Mouse (Mus musculus) hindbrain, embryonic 13.5 days (tissue): ENCODE data around the gene Vps18. TPM values are rescaled to one million over a fixed set of nuclear protein-coding genes. Genes with fewer than 3 reads are reported as not detected.

Experiments used
- ATAC-seq: fragments of 200-750 bp; cut with Nextera tagmentation; 2 replicates; pipeline ENCODE4 v1.8.0; 2017; ENCODE audit warnings: moderate TSS enrichment; ENCODE audit not compliant: low FRiP score
- H3K27ac ChIP-seq: fragments of 300-500 bp; sonication (generic); 2 replicates; pipeline ENCODE4 v1.5.1; 2015; ENCODE audit warnings: inconsistent platforms, mild to moderate bottlenecking, moderate library complexity
- H3K27me3 ChIP-seq: fragments of 300-500 bp; sonication (generic); 2 replicates; pipeline ENCODE4 v1.6.1; 2015; ENCODE audit warnings: mild to moderate bottlenecking, inconsistent platforms
- H3K36me3 ChIP-seq: fragments of 300-500 bp; sonication (generic); 2 replicates; pipeline ENCODE4 v1.6.1; 2015; ENCODE audit warnings: mild to moderate bottlenecking, inconsistent platforms
- H3K4me1 ChIP-seq: fragments of 300-500 bp; sonication (generic); replicated peaks from 2 replicates; pipeline ENCODE4 v1.6.1; 2015; ENCODE audit warnings: inconsistent platforms
- H3K4me2 ChIP-seq: fragments of 300-500 bp; sonication (generic); 2 replicates; pipeline ENCODE4 v1.6.1; 2015; ENCODE audit warnings: inconsistent platforms, mild to moderate bottlenecking, moderate library complexity
- H3K4me3 ChIP-seq: fragments of 300-500 bp; sonication (generic); 2 replicates; pipeline ENCODE4 v1.5.1; 2015; ENCODE audit warnings: mild to moderate bottlenecking, inconsistent platforms
- H3K9ac ChIP-seq: fragments of 300-500 bp; sonication (generic); 2 replicates; pipeline ENCODE4 v1.6.1; 2015; ENCODE audit warnings: mild to moderate bottlenecking, inconsistent platforms
- H3K9me3 ChIP-seq: fragments of 300-500 bp; sonication (generic); 2 replicates; pipeline ENCODE4 v1.6.1; 2016; ENCODE audit warnings: inconsistent platforms
- WGBS: fragments of 180-500 bp; shearing (Covaris S2); methylation state at CpG from one replicate; pipeline ENCODE4 v1.1.7; 2015; 5-methylcytosine and 5-hydroxymethylcytosine counted together
- polyA plus RNA-seq: library from polyadenylated mRNA; unstranded; fragments of >200 nt; fragmentation: Nextera tagmentation; extraction: Ambion mirVana; gene quantifications from 2 replicates; pipeline ENCODE4 v1.2.1, GENCODE M21; 2015

Gene Vps18
- polyA plus RNA-seq, 1 experiment from 2014 or later: 26.0 TPM

DNA sequence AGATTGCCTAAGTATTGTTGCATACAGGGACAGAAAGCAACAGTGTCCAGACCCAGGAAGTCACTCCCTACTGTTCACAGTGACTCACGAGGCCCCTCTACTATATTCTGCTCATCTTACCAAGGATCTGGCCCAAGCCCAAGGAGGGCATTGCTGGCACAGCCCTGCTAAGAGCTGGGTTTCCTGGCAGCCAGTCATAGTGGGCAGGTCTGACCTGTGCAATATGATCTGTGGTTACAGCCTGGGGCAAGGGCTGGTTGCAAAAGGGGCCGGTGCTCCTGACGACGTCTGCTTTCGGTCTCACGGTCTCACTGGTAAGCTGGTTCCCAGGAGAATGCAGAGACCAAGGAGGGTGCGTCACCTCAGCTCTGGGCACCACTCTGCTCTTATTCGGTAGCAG lies 25.6 kb upstream of the Vps18 start:
- Histone ChIP-seq H3K27me3 (peaks cover 11% of the 10 kb centered on the region; the same call in 1 of the 2 replicates), H3K27ac (no peak overlapping the region), H3K4me1 (peaks cover 9% of the 10 kb centered on the region; the same call in 1 of the 2 replicates), H3K4me3 (no peak overlapping the region), H3K9ac (no peak overlapping the region), H3K9me3 (no peaks in the 10 kb centered on the region), H3K4me2 (no peak overlapping the region), H3K36me3 (no peaks in the 10 kb centered on the region)
- WGBS: 44% methylated on average over 8 of the region's 8 CpGs
- ATAC-seq: 0 out of 2 replicates have a peak, but pooled peaks have one; percentile 39

DNA sequence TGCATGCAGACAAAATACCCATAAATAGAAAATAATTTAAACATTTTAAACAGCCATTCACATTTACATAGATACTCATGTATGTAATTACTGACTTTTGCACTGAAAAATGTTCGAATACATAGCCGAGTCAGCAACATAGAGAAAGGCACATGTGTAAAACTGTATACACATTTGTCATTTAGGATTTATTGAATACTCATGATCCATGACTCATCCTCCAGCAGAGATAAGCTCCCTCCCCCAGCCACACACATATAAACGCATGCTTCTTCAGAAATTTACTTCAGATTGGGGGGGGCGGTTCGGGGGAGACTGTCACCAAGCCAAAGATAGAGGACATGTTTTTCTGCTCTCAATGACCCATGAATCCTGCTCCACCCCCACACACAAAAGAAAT lies 24.7 kb upstream of the Vps18 start:
- Histone ChIP-seq H3K4me1 (peaks cover 16% of the 10 kb centered on the region), H3K27ac (no peak overlapping the region), H3K4me3 (no peak overlapping the region), H3K4me2 (no peak overlapping the region), H3K36me3 (no peaks in the 10 kb centered on the region), H3K9ac (no peak overlapping the region), H3K27me3 (peaks cover 15% of the 10 kb centered on the region), H3K9me3 (no peaks in the 10 kb centered on the region)
- ATAC-seq: no peak
- 84% methylated on average over 5 of the region's 5 CpGs for WGBS

DNA sequence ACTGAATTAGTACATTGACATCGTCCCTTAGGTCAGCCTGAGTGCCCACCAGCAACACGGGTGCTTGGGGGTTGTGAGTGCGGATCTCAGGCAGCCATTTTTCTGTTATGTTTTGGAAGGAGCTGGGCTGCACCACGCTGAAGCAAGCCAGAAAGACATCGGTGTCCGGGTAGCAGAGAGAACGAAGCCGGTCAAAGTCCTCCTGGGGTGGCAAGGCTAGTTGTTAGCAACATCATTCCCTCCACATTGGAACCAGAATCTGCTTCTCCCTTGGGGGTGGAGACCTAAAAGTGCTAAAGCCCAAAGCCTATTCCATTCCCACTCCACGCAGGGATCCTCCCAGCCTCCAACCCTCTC lies 18.3 kb upstream of the Vps18 start:
- H3K27ac ChIP-seq: peak overlapping the region; percentile 71; the same call in 1 of the 2 replicates
- no peak for ATAC-seq

DNA sequence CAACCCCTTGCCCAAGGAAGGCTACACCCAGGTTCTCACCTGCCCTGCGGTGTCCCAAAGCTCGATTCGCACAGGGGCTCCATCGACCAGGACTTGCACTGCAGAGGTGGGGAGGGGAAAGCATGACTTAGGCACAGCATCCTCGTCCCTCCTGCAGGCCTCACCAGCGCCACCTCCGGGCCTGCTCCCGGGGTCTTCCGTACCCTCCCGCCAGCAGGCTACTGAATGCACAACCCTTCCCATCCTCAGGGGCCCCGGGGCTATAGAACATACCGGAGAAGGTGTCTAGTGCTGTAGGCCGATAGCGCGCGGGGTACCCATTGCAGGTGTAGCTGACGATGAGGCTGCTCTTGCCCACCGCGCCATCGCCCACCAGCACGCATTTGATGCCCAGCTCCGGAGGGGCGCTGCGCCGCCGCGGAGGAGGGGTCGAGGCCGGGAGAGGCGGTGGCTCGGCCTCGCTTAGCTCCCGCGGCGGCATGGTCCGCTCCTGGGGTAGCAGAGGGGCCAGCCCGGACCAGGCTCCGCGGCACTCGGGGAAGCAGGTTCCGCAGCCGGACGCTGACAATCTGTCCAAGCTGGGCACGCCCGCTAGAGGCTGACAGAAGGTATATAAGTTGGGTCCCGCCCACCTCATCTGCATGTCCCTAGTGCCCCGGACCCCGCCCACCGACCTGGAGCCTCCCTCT lies 17.8 kb upstream of the Vps18 start, which contains the start of gene Rhov:
TSS of gene Rhov (minus strand) at position 630 of the 689 bp plus-strand sequence.
- ATAC-seq: peak; percentile 92
- peaks cover 27% of the 10 kb centered on the region for H3K4me1 ChIP-seq

More for the DNA sequence above, 18.3 kb upstream of the Vps18 start:
- Histone ChIP-seq H3K36me3 (no peaks in the 10 kb centered on the region), H3K4me1 (peaks cover 27% of the 10 kb centered on the region), H3K4me3 (peak overlapping the region; percentile 59), H3K27me3 (peaks cover 26% of the 10 kb centered on the region), H3K4me2 (peak overlapping the region; percentile 68), H3K9me3 (no peaks in the 10 kb centered on the region), H3K9ac (peak overlapping the region; percentile 78)
- 56% methylated on average over 9 of the region's 9 CpGs for WGBS

DNA sequence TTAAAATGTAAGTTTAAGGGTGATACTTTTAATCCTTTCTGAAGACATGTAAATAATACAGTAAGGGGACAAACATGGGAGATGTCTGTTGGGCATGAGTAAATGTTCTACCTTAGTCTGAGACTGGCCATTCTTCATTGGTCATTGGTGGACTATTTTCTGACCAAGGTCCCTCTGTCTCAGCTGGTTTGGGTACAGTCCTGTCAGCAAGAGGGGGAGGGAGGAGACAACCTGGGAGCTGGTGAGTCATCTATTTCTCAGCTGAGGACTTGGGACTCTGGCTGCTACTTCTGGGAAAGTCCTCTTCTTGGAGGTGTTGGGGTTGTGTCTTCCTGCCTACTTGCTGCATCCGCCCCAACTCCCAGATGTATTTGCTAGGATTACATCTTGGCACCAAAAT lies 14.4 kb upstream of the Vps18 start:
- H3K4me1 ChIP-seq: peaks cover 14% of the 10 kb centered on the region
- no peaks in the 10 kb centered on the region for H3K9me3 ChIP-seq
- peaks cover 19% of the 10 kb centered on the region for H3K27me3 ChIP-seq
- H3K36me3 ChIP-seq: no peaks in the 10 kb centered on the region
- no peak overlapping the region for H3K4me2 ChIP-seq
- no peak overlapping the region for H3K27ac ChIP-seq
- no peak for ATAC-seq
- no peak overlapping the region for H3K9ac ChIP-seq
- WGBS: 94% methylated on average over 1 of the region's 1 CpGs
- H3K4me3 ChIP-seq: no peak overlapping the region

More for the DNA sequence above, 17.8 kb upstream of the Vps18 start, which contains the start of gene Rhov:
- Histone ChIP-seq H3K27ac (peak within 1 kb of the TSS; percentile 71), H3K36me3 (no peaks in the 10 kb centered on the region), H3K27me3 (peaks cover 26% of the 10 kb centered on the region), H3K4me3 (peak within 1 kb of the TSS; percentile 59), H3K9me3 (no peaks in the 10 kb centered on the region), H3K9ac (peak within 1 kb of the TSS; percentile 78), H3K4me2 (peak within 1 kb of the TSS; percentile 68)
- under 1% methylated on average over 49 of the region's 49 CpGs for WGBS

DNA sequence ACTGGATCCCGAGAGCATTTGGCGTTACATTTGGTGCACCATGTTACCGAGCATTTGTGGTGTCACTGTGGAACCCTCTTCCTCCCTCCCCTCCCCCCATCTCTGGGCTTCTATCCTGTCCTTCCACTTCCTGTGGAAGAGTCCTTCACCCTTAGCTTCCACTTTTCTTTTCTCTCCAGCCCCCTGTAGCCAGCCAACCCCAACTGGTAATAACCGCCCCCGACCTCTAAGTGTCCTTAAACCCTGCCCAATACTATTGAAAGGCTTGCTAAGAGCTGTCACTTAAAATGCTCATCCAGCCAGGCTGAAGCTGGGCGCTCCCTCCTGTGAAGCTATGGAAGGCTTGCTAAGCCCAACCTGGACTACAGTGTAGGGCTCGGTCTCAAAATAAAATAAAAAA lies 11.6 kb upstream of the Vps18 start:
- no peak for ATAC-seq
- Histone ChIP-seq H3K27ac (no peak overlapping the region), H3K4me3 (no peak overlapping the region), H3K4me1 (no peaks in the 10 kb centered on the region), H3K27me3 (0 out of 2 replicates have a peak, but pooled peaks cover 6% of the 10 kb centered on the region), H3K36me3 (no peaks in the 10 kb centered on the region), H3K9ac (no peak overlapping the region), H3K4me2 (no peak overlapping the region), H3K9me3 (no peaks in the 10 kb centered on the region)
- WGBS: 85% methylated on average over 7 of the region's 7 CpGs

DNA sequence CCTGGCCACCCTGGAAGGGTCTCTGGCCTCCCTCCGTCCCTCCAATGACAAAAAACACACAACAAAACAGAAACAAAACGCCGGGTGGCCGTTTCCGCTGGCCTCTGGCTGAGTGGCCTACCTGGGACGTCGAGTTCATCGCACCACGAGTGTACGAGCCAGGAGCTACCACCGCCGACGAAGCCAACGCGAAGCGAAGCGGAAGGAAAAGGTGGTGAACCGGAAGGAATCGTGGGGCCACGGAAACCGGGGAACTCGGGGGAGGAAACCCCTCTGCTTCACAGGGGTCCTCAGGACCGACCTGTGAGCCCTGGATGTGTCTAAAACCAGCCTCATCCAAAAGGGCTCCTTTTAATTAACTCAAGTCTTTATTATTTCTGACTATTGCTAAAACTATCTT lies 10.7 kb upstream of the Vps18 start:
- ATAC-seq: no peak
- WGBS: 87% methylated on average over 23 of the region's 23 CpGs
- Histone ChIP-seq H3K4me3 (no peak overlapping the region), H3K27ac (no peak overlapping the region), H3K36me3 (no peaks in the 10 kb centered on the region), H3K9me3 (no peaks in the 10 kb centered on the region), H3K4me2 (no peak overlapping the region), H3K9ac (no peak overlapping the region), H3K4me1 (no peaks in the 10 kb centered on the region), H3K27me3 (0 out of 2 replicates have a peak, but pooled peaks cover 4% of the 10 kb centered on the region)

DNA sequence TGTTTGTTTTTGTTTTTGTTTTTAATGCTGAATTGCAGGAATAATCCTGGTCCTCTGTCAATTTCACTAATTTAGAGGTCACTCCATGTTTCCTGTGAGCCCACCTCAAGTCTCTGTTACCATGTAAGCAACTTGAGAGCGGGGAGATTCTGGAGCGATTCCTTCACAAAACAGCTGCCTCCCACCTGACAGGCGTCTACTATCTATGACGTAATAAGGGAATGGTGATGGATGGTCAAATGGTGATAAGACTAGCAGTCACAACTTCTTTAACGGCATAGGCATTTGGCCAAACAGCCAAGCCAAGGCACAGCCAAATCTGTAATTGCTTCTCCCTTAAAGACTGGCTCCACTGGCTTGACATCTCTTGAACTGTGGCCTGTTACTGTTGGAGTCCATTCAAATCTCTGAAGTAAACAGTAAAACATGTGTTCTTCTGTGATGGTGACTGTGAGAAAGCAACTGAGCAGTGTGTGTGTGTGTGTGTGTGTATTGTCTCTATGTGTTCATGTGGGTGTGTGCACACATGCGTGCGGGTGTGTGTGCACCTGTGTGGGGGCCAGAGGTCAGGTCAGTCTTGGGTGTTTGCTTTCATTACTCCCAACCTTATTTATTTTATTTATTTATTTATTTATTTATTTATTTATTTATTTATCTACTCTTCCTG lies 6.5 kb upstream of the Vps18 start:
- Histone ChIP-seq H3K27me3 (no peaks in the 10 kb centered on the region), H3K4me3 (no peak overlapping the region), H3K9me3 (no peaks in the 10 kb centered on the region), H3K36me3 (no peaks in the 10 kb centered on the region), H3K4me2 (no peak overlapping the region), H3K9ac (no peak overlapping the region), H3K27ac (no peak overlapping the region), H3K4me1 (no peaks in the 10 kb centered on the region)
- no peak for ATAC-seq
- 90% methylated on average over 7 of the region's 7 CpGs for WGBS

DNA sequence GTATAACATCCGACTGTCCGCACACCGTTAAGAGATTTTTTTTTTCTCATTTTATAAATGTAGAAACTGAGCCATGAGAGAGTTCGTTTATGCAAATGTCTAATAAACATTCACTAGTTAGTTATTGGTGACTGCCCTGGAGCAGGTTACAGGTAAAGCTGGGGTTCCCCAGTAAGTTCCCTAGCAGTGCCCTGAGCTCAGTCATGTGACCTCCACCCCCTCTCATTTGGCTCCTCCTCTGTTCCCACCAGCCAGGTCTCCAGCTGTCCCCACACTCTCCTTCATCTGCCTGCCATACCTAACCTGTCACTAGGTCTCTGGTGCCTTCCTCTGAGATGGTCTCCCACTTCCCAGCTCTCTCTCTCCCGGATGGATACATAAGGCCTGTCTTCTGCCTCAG lies 1.2 kb upstream of the Vps18 start:
- Histone ChIP-seq H3K4me2 (no peak overlapping the region), H3K4me3 (no peak overlapping the region), H3K9me3 (no peaks in the 10 kb centered on the region), H3K4me1 (peaks cover 20% of the 10 kb centered on the region), H3K27me3 (no peaks in the 10 kb centered on the region), H3K36me3 (peaks cover 23% of the 10 kb centered on the region), H3K9ac (peak overlapping the region; percentile 68; the same call in 1 of the 2 replicates), H3K27ac (no peak overlapping the region)
- WGBS: 92% methylated on average over 5 of the region's 5 CpGs
- peak; percentile 2; the same call in 1 of the 2 replicates for ATAC-seq

DNA sequence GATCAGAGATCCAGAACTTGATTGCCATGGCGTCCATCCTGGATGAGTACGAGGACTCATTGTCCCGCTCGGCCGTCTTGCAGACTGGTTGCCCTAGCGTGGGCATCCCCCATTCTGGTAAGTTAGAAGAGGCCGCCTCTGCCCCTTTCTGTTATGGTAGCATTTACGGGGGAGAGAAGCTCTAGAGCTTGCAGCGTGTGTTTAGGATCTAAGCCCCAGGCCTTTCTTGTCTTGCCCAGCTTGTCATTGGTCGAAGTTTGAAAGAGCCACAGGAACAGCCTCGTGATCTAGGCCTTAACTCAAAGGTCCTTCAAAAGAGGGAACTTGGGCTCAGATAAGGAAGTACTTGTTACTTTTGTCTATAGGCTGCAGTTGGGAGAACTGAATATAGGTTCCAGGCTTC lies 475 bp downstream of the Vps18 start:
- H3K27me3 ChIP-seq: no peaks in the 10 kb centered on the region
- H3K9ac ChIP-seq: peak overlapping the region; percentile 86
- peaks cover 40% of the 10 kb centered on the region for H3K36me3 ChIP-seq
- H3K4me2 ChIP-seq: peak overlapping the region; percentile 95
- no peaks in the 10 kb centered on the region for H3K9me3 ChIP-seq
- peak; percentile 18 for ATAC-seq
- 3% methylated on average over 11 of the region's 11 CpGs for WGBS
- H3K4me1 ChIP-seq: peaks cover 20% of the 10 kb centered on the region
- peak overlapping the region; percentile 77 for H3K4me3 ChIP-seq
- H3K27ac ChIP-seq: no peak overlapping the region

DNA sequence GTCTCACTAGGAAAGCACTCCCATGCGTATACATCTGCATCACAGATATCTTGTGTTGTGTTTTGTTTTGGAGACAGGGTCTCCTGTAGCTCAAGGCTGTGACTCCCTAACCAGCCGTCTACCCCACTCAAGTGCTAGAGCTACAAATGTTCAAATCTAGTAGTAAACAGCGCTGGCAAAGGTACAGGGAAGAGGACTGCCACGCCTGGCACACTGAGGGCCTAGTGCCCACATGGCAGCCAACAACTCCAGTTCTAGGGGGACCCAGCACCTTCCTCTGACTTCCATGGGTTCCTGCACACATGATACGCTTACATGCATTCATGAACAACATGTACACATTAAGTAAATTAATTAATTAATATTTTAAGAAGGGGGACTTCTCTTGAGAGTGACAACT lies 3.7 kb downstream of the Vps18 start:
- H3K36me3 ChIP-seq: peaks cover 67% of the 10 kb centered on the region
- WGBS: 92% methylated on average over 5 of the region's 5 CpGs
- H3K27ac ChIP-seq: no peak overlapping the region

DNA sequence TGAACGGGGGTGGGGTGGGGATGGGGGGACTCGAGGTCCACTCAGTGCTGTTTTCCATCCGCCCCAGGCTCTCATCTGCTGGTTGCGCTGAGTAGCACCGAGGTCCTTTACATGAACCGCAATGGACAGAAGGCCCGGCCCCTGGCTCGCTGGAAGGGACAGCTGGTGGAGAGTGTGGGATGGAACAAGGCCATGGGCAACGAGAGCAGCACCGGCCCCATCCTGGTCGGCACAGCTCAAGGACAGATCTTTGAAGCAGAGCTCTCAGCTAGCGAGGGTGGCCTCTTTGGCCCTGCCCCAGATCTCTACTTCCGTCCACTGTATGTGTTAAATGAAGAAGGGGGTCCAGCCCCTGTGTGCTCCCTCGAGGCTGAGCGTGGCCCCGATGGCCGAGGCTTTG lies 4.3 kb downstream of the Vps18 start:
- 95% methylated on average over 17 of the region's 17 CpGs for WGBS
- H3K4me3 ChIP-seq: no peak overlapping the region
- H3K9ac ChIP-seq: no peak overlapping the region
- no peaks in the 10 kb centered on the region for H3K9me3 ChIP-seq
- H3K4me2 ChIP-seq: no peak overlapping the region
- H3K36me3 ChIP-seq: peaks cover 72% of the 10 kb centered on the region
- ATAC-seq: no peak
- no peaks in the 10 kb centered on the region for H3K27me3 ChIP-seq
- H3K4me1 ChIP-seq: peaks cover 20% of the 10 kb centered on the region
- H3K27ac ChIP-seq: no peak overlapping the region

More for the DNA sequence above, 3.7 kb downstream of the Vps18 start:
- Histone ChIP-seq H3K9me3 (no peaks in the 10 kb centered on the region), H3K4me2 (no peak overlapping the region), H3K27me3 (no peaks in the 10 kb centered on the region), H3K4me1 (peaks cover 20% of the 10 kb centered on the region), H3K4me3 (no peak overlapping the region), H3K9ac (no peak overlapping the region)
- no peak for ATAC-seq
